Mouse (Mus musculus) regulatory T cell (primary cell): ENCODE data around the gene Six2.

ENCODE experiments used
- in situ Hi-C: fragments of 300-600 bp; cut with MboI, MseI; formaldehyde crosslinking; loops from one replicate; pipeline ENCODE4 v1.15.1; 2025; ENCODE audit warnings: high pct_unique_total_duplicates

The Six2 gene

GRCm38 (mm10) chr17:85688236-85688910 is at the start of gene Six2:
TSS of gene Six2 (minus strand) at chr17:85688274.
- in situ Hi-C loops, result no loop called here

DNA sequence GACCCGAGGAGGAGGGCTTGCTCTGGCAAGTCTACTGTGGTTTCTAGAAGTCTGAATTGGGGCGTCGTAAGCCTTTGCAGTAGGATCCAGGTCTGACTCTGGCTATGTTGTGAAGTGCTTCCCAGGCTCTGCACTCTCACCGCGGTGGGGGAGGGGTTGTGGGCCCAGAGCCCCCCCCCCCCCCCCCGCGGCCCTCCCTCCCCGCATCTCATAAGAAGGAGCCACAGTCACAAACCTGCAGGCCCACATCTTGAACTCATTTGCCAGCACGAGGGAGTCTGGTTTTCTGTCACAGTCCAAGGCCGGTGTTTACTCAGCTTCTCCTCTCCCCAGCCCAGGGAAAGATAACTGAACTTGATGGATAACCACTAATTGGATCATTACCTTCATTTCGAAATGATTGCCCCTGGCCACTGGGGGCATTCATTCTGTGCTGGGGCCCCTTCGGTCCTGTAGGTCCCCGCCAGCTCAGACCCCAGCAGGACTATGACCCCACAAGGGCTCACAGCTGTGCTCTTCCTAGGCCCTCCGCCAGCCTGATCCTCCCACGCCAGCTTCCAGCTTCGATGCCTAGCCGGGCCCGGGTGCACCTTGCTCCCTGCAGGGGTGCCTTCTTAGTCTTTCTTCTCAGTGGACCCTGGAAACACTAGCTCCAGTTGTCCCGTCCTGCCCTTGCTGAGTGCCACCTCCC is 49.2 kb upstream of the Six2 start:
- in situ Hi-C loops, result no loop called here

DNA sequence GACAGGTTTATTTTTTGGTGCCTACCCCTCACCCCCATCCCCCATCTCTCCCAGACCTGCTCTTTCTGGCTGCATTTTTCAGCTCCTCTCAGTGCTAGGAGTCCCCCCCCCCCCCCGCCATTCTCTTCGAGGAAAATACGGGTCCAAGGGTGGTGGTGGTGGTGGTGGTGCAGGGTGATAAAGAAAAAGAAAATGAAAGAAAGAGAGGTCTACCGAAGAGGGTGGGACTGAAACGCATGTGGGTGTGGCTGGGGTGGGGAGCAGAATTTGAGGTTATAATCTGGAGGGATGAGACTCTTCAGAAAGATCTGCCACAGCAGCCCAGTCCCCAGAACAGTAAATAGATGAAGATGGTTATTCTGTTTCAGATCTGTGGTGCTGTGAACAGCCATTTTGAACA is 43.3 kb upstream of the Six2 start:
- in situ Hi-C loops, result no loop called here

DNA sequence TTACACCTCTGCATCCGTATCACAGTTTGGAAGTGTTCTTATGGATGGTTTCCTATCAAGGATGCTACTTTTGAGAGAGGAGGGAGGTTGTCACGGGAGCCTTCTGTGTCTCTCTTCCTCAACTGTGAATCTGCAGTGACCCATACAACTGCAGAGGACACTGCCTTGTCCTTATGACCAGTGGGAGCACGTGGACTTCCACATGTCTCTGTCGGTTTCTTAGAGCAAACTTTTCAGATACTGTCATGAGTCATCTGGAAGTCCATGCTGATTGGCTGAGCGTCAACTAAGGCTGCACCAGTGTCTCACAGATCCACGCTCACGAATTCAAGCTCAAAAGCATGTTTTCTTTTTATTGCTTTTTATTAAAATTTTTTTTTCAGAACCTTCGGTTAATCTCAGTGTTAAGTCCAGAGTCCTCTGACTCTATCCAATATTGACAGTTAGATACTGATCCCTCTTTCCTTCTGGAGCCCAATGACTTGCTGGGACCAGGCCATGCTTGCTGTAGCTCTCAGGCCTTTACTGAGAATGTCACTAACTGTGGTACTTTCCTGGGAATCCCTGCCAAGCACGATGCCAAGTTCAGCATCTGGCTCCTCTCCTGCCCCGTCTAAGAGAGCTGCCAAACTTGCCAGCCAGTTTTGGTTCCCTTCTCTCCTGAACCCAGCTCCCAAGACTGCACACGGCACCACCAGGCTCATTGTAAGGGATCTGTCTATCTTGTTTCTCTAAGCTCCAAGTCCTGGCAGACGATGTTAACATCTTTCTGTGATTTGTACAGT is 42.3 kb upstream of the Six2 start:
- in situ Hi-C loops, result no loop called here

DNA sequence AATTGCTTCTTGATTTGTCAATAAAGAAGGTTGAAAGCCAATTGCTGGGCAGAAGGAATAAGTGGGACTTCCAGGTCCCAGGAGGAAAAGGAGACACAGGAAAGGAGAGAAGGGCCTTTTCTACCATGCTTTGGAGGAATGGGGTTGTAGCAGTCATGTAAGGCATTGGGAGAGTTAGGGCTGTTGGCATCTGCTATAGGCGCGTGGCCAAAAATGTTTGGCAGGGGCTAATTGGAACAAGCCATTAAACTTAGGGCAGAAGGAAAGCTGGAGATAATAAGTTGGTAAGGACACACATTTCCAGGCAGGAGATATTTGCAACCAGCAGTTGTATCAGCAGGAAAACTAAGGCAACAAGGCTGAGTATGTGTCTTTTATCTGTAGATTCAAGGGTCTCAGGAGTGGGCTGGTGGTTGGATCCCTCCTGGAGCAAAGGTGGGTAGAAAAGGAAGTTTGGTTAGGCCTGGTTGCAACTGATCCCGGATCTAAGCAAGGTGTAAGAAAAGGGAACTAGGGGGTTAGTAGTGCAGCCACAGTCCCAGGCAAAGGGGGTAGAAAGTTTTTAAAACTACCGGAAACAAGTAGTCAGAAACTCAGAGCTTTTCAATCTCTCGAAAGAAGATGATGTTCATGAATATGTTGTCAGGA is 40.1 kb upstream of the Six2 start:
- in situ Hi-C loops, result no loop called here

DNA sequence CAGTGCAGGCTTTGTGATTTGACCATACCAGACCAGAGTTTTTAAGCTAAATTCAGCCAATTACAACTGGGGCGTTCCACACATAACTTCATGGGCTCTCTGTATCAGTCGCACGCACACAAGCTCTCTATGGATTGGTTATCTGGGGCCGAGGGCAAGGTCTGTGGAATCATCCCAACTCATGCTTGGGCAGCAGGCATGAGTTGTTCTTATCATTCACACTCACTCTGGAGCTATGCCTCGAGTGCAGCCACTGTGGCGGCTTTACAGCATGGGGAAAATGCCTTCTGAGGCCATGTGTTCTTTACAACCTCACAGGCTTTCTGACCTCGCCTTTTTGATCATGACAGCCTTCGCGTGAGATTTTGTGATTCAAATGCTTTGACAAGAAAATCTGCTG is 37.9 kb upstream of the Six2 start:
- in situ Hi-C loops, result no loop called here

DNA sequence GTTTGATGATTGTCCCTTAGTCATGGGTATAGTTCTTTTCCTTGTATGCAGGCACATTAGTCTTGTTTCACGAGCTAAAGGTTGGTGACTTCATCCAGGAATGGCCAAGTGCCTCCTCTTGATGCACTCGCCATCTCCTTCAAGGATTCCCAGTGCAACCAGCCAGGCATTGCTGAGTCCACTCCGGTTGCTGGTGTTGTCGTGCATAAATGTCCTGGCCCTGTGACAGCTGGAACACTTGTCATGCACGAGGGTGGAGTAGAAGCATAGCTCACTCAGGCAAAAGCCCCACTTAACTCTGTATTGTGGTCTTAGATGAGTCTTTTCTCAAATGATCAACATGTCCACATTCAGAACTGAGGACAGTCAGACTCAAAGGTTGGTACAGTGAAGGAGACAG is 35.1 kb upstream of the Six2 start:
- in situ Hi-C loops, result no loop called here

GRCm38 (mm10) chr17:85717266-85717665 is 29.2 kb upstream of the Six2 start:
- in situ Hi-C loops, result no loop called here

DNA sequence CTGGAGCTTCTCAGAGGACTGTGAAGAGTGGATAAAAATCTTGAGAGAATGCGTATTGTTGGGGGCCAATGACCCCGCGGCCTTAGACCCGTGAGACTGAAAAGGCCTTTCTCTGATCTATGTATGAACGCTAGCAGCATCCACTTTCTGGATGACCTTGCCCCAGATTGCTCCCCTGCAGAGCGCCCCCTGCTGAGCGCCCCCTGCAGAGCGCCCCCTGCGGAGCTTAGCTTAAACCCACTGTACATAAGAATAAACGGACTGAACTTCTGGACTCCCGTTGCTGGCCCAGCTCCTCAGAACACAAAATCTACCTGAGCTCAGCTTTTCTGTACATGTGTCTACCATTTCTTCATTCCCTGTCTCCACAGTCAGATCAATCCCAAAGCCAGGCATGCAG is 27.7 kb upstream of the Six2 start:
- in situ Hi-C loops, result no loop called here

DNA sequence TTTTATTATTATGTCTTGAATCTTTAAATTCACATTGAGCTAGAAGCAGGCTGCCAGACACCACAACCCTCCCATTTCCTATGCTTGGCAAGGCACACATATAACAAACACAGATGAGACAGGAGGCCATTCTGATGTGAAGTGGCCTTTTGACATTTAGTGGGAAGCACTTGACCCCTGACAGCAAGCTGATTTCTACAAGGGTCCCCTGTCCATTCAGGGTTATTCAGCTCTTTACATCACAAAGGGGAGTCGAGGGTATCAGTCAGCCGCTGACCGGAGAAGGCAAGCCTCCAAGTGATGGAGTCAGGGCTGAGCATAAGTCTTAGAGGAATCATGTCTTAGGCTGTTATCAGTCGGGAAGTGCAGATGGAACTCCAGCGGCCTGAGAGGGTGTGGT is 26.3 kb upstream of the Six2 start:
- in situ Hi-C loops, result no loop called here

DNA sequence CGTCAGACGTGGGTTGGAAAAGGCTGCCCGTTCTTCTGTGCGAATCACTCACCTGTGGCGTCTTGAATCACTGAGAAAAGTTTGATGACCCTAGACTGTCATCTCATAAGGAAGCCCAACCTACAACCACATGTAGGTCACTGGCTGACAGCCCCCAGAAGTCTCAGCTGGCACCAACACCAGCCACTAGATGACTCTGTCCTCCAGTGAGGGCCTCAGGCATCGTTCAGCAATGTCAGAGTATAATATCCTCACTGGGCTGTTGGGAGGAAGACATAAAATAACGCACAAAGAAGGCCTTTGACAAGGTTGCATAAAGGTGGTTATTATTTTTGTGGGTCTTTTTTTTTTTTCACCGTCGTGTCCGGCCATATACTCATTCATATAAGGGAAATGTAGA is 24.8 kb upstream of the Six2 start:
- in situ Hi-C loops, result no loop called here

- in situ Hi-C loops, result loop anchor here (5.0 kb wide), 1 partner anchor 108 kb away; no protein-coding TSS in a partner anchor
These were observed 16.5 kb upstream of the Six2 start for GRCm38 (mm10) chr17:85704369-85705260.

GRCm38 (mm10) chr17:85700028-85700427 is 12.0 kb upstream of the Six2 start:
- in situ Hi-C loops, result no loop called here

- in situ Hi-C loops, result loop anchor here (5.0 kb wide), 1 partner anchor 1511 kb away; the partner anchor contains the start of gene Zfp36l2
These were observed 10.6 kb upstream of the Six2 start for GRCm38 (mm10) chr17:85698643-85699042.

DNA sequence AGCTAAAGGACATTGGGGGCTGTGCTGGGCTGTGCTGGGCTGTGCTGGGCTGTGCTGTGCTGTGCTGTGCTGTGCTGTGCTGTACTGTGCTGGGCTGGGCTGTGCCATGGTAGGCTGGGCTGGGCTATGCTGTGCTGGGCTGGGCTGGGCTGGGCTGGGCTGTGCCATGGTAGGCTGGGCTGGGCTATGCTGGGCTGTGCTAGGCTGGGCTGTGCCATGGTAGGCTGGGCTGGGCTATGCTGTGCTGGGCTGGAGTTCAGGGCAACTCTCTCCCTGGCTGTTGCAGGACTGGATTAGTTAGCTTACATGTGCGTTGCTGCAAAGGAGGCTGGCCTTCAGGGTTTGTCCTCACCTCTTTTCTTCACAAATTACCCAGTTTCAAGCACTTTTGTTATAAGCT is 9.9 kb upstream of the Six2 start:
- in situ Hi-C loops, result loop anchor here (5.0 kb wide), 1 partner anchor 1511 kb away; the partner anchor contains the start of gene Zfp36l2

GRCm38 (mm10) chr17:85694499-85694898 is 6.4 kb upstream of the Six2 start:
- in situ Hi-C loops, result no loop called here

- in situ Hi-C loops, result no loop called here
These were observed 5.0 kb upstream of the Six2 start for GRCm38 (mm10) chr17:85693101-85693500.

DNA sequence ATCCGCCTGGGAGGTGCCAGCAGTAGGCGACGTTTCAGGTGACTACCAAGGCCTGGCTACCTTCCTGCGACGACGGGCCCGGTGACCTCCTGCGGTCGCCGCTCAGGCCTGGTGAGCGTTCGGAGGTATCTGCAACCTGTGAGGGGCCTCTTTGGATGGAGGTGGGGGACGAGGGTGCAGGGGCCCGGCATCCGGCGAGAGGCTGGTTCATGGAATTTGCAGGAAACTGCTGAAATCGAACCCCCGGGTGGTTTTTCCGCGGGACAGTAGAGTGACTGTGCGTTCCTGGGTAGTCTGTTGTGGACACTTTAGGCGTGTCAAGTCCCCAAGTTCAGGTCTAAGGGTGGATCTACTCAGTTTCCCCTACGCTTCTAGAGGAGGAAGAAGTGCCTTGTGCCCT is 4.5 kb upstream of the Six2 start:
- in situ Hi-C loops, result no loop called here

GRCm38 (mm10) chr17:85691701-85692536 is 3.8 kb upstream of the Six2 start:
- in situ Hi-C loops, result no loop called here

DNA sequence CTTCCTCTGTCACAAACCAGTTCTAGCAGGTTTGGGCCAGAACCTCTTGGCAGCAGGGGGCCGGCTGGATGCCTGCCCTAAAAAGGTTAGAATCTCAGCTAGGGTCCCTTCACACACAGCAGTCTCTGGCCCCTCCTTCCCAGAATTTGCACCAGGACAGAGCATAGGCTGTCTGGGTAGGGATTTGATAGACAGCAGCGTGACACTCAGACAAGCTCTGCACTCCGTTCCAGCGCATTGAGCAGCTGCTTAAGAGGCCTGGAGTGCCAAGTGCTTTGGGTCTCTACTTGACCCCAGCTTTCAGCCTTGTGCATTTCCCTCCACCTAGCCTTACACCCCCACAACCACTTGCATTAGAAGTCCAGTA is 2.9 kb upstream of the Six2 start:
- in situ Hi-C loops, result no loop called here
